Mouse (Mus musculus) intestine, postnatal 0 days (tissue): ENCODE measurements around the gene Itga3. TPM values are rescaled to one million over a fixed set of nuclear protein-coding genes. Genes with fewer than 3 reads are reported as not detected.
A peak's percentile ranks its signal among the peaks of the same experiment; 100 is the strongest.

Experiments
- ATAC-seq: fragments of 200-750 bp; cut with Nextera tagmentation; 2 replicates; pipeline ENCODE4 v1.8.0; 2017; ENCODE audit warnings: mild to moderate bottlenecking, moderate TSS enrichment, moderate library complexity
- H3K27ac ChIP-seq: fragments of 300-500 bp; sonication (generic); 2 replicates; pipeline ENCODE4 v1.5.1; 2014; ENCODE audit warnings: mild to moderate bottlenecking, low read depth, low read length, moderate library complexity
- H3K27me3 ChIP-seq: fragments of 300-500 bp; sonication (generic); replicated peaks from 2 replicates; pipeline ENCODE4 v1.6.1; 2014; ENCODE audit warnings: low read length, mixed read lengths; ENCODE audit not compliant: control insufficient read depth, insufficient read depth
- H3K36me3 ChIP-seq: fragments of 300-500 bp; sonication (generic); 2 replicates; pipeline ENCODE4 v1.6.1; 2014; ENCODE audit warnings: mild to moderate bottlenecking, moderate library complexity; ENCODE audit not compliant: control insufficient read depth, insufficient read depth
- H3K4me1 ChIP-seq: fragments of 300-500 bp; sonication (generic); replicated peaks from 2 replicates; pipeline ENCODE4 v1.6.1; 2014; ENCODE audit warnings: antibody characterized with exemption, low read length, mixed read lengths; ENCODE audit not compliant: control insufficient read depth, insufficient read depth
- H3K4me2 ChIP-seq: fragments of 300-500 bp; sonication (generic); replicated peaks from 2 replicates; pipeline ENCODE4 v1.6.1; 2014; ENCODE audit warnings: low read depth, mild to moderate bottlenecking, moderate library complexity
- H3K4me3 ChIP-seq: fragments of 300-500 bp; sonication (generic); 2 replicates; pipeline ENCODE4 v1.5.1; 2014; ENCODE audit warnings: low read depth, low read length
- H3K9ac ChIP-seq: fragments of 300-500 bp; sonication (generic); 2 replicates; pipeline ENCODE4 v1.6.1; 2014; ENCODE audit warnings: mild to moderate bottlenecking, low read depth, low read length
- H3K9me3 ChIP-seq: fragments of 300-500 bp; sonication (generic); 2 replicates; pipeline ENCODE4 v1.6.1; 2016; ENCODE audit warnings: mixed run types; ENCODE audit not compliant: control insufficient read depth
- CTCF ChIP-seq: sonication (generic); IDR thresholded peaks from 2 replicates; pipeline ENCODE4 v1.5.1; 2016; ENCODE audit warnings: low read depth, mild to moderate bottlenecking, control low read depth, antibody characterized with exemption, moderate library complexity
- WGBS: fragments of 180-500 bp; shearing (Covaris S2); extraction: QIAGEN DNeasy Blood & Tissue Kit; methylation state at CpG from one replicate; pipeline ENCODE4 v1.1.7; 2014; 5-methylcytosine and 5-hydroxymethylcytosine counted together
- polyA plus RNA-seq: library from polyadenylated mRNA; unstranded; fragments of >200 nt; fragmentation: Nextera tagmentation; extraction: Ambion mirVana; gene quantifications from 2 replicates; pipeline ENCODE4 v1.2.1, GENCODE M21; 2015

The Itga3 gene
- polyA plus RNA-seq, 1 experiment from 2014 or later: 51.3 TPM

GRCm38 (mm10) chr11:95001058-95001457, 75.5 kb downstream of the Itga3 start:
- Histone ChIP-seq H3K4me1 (peaks cover 8% of the 10 kb centered on the region; the same call in 1 of the 2 replicates), H3K4me2 (no peak overlapping the region), H3K27me3 (no peaks in the 10 kb centered on the region), H3K9me3 (no peaks in the 10 kb centered on the region), H3K27ac (no peak overlapping the region), H3K36me3 (peaks cover 78% of the 10 kb centered on the region), H3K9ac (no peak overlapping the region), H3K4me3 (no peak overlapping the region)
- peak; percentile 97 for TF ChIP-seq CTCF
- WGBS: 6% methylated on average over 8 of the region's 8 CpGs
- 0 out of 2 replicates have a peak, but pooled peaks have one; percentile 4 for ATAC-seq

DNA sequence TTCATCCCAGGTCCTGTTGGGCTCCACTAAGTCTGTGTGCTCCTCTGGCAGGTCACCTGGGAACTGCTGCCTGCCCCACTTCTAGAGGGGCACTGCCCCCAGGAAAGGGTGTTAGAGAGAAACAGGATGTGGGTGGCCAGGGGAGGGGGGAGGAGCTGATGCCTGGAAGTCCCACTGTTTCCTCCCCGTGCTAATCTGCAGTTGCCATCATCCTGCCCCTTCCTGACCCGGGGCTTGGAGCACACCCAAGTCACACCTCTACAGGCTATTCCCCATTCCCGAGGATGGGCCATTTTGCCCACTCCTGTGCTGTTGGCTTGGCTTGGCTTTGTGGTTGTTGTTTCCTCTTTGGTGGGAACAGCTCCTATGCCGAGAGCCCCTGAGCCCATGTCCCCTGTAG, 76.1 kb downstream of the Itga3 start:
- H3K4me1 ChIP-seq: peaks cover 13% of the 10 kb centered on the region; the same call in 1 of the 2 replicates
- 34% methylated on average over 4 of the region's 4 CpGs for WGBS
- H3K9me3 ChIP-seq: no peaks in the 10 kb centered on the region
- TF ChIP-seq CTCF: no peak
- H3K27ac ChIP-seq: no peak overlapping the region
- ATAC-seq: no peak
- H3K9ac ChIP-seq: no peak overlapping the region
- H3K36me3 ChIP-seq: peaks cover 77% of the 10 kb centered on the region
- H3K4me2 ChIP-seq: no peak overlapping the region
- no peak overlapping the region for H3K4me3 ChIP-seq
- no peaks in the 10 kb centered on the region for H3K27me3 ChIP-seq

GRCm38 (mm10) chr11:95000128-95000527, 76.5 kb downstream of the Itga3 start:
- WGBS: 80% methylated on average over 8 of the region's 8 CpGs
- peaks cover 73% of the 10 kb centered on the region for H3K36me3 ChIP-seq
- no peak overlapping the region for H3K4me3 ChIP-seq
- H3K4me2 ChIP-seq: no peak overlapping the region
- H3K27me3 ChIP-seq: no peaks in the 10 kb centered on the region
- H3K9me3 ChIP-seq: no peaks in the 10 kb centered on the region
- no peak for ATAC-seq
- H3K4me1 ChIP-seq: peaks cover 15% of the 10 kb centered on the region; the same call in 1 of the 2 replicates
- H3K9ac ChIP-seq: no peak overlapping the region
- no peak overlapping the region for H3K27ac ChIP-seq
- TF ChIP-seq CTCF: no peak

DNA sequence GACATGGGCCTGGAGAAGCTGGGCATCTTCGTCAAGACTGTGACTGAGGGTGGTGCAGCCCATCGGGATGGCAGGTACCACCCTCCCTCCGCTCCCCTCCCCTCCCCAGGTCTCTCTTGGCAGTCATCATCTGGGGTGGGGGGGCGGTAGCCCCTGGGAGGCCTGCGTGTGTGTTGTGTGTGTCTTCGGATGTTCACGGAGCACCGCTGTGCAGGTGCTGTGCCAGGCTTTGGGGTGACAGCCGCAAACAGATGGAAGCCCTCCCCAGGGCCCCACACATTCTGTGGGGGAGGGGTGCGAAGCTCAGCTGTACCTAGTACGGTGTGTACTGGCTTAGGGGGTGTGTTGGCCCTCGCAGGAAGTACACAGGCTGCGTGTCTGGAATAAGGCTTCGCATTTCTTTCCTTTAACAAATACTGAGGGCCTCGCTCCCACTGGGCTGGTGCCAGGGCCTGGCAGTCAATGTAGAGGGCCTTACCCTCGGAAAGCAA, 78.5 kb downstream of the Itga3 start:
- 63% methylated on average over 16 of the region's 16 CpGs for WGBS
- no peak for TF ChIP-seq CTCF
- Histone ChIP-seq H3K27ac (0 out of 2 replicates have a peak overlapping the region, but pooled peaks have one; percentile 15), H3K4me2 (no peak overlapping the region), H3K27me3 (no peaks in the 10 kb centered on the region), H3K9ac (no peak overlapping the region), H3K36me3 (peaks cover 56% of the 10 kb centered on the region), H3K9me3 (no peaks in the 10 kb centered on the region), H3K4me1 (peaks cover 27% of the 10 kb centered on the region), H3K4me3 (no peak overlapping the region)
- peak; percentile 9; the same call in 1 of the 2 replicates for ATAC-seq

- H3K9me3 ChIP-seq: no peaks in the 10 kb centered on the region
- no peak overlapping the region for H3K9ac ChIP-seq
- no peak overlapping the region for H3K27ac ChIP-seq
- ATAC-seq: peak; percentile 65
- H3K4me3 ChIP-seq: no peak overlapping the region
- H3K36me3 ChIP-seq: peaks cover 51% of the 10 kb centered on the region
- H3K4me2 ChIP-seq: no peak overlapping the region
- WGBS: 28% methylated on average over 5 of the region's 5 CpGs
- H3K27me3 ChIP-seq: no peaks in the 10 kb centered on the region
- peaks cover 27% of the 10 kb centered on the region for H3K4me1 ChIP-seq
- no peak for TF ChIP-seq CTCF
Measured at GRCm38 (mm10) chr11:94997596-94997995, 79.0 kb downstream of the Itga3 start.

GRCm38 (mm10) chr11:94996984-94997383, 79.6 kb downstream of the Itga3 start:
- Histone ChIP-seq H3K4me2 (no peak overlapping the region; the same call in 1 of the 2 replicates), H3K36me3 (peaks cover 45% of the 10 kb centered on the region), H3K9ac (no peak overlapping the region), H3K4me3 (no peak overlapping the region), H3K4me1 (peaks cover 27% of the 10 kb centered on the region), H3K9me3 (no peaks in the 10 kb centered on the region), H3K27me3 (no peaks in the 10 kb centered on the region), H3K27ac (no peak overlapping the region)
- TF ChIP-seq CTCF: no peak
- 92% methylated on average over 6 of the region's 6 CpGs for WGBS
- ATAC-seq: no peak
